Mouse (Mus musculus): ENCODE data around the gene Coq4. TPM values are rescaled to one million over a fixed set of nuclear protein-coding genes. Genes with fewer than 3 reads are reported as not detected.

Coq4 gene
- total RNA-seq, 2 experiments from 2014 or later = 28.6 to 30.7 TPM

DNA sequence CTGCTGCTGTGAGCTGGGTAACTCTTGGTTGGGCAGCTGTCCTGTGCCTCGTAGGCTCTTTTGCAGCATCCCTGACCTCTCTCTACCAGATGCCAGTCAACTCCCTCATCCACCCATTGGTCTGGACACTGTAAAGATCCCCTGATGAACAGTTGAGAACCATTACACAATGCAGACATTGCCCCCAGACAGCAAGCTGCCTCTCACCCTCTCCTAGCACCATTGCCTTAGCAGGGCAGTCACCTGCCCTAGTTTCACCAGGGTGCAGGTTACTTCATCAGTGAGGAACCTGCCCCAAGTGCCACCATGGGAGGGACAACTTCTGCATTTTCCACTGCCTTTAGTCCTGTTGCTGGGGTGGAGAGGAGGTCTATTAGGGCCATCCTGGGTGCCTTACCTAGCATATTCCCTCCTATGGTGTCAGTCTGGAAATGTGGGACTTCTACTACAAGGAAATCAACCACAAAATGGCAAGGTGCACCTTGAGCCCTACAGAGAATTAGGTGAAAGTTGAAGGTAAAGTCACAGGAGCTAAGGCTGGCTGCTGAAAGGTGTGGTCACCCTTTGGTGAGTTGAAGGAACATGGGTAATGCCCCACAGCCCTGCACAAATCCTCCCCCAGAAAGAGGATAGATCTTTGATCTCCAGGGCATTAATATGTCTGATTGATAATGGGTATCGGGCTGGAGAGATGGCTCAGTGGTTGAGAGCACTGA, 5.6 kb downstream of the Coq4 start:
- no peak for DNase-seq (ENCODE audit: extremely low spot score in 1 of 2, low spot score in 1 of 2)

DNA sequence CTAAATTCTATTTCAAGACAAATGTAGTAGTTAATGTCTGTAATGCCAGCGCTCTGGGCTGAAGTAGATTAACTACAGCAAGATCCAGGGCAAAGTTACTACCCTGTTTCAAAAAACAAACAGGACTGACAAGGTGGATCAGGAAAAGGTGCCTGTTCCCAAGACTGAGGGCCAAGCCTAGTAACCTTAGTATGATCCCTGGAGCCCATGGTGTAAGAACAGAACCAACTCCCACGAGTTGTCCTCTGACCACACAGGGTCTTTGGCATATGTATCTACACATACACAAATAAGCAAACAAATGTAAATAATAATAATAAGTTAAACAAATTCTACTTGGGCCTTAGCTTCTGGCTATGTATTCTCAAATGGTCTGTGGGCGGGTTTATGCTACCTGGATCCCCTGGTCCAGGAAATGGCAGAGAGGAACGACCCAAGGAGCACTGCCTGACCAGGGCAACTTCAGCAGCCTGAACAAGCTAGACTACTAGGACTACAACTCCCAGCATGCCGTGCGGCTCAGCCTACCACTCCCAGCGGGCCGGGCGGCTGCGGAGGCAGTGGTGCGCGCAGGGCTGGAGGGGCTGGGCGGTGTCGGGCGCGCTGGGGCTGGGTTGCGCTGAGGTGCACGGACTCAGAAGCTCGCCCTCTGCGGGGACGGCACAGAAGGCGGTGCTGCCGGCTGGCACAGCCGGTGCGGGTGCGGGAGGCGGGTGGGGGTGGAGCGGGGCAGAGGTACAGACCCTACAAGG, 15.0 kb downstream of the Coq4 start, which contains the start of gene Slc27a4:
TSS of gene Slc27a4 (plus strand) at position 560 of the 752 bp plus-strand sequence.
- peak; percentile 93 to 95 for DNase-seq (ENCODE audit: extremely low spot score in 1 of 2, low spot score in 1 of 2)

DNA sequence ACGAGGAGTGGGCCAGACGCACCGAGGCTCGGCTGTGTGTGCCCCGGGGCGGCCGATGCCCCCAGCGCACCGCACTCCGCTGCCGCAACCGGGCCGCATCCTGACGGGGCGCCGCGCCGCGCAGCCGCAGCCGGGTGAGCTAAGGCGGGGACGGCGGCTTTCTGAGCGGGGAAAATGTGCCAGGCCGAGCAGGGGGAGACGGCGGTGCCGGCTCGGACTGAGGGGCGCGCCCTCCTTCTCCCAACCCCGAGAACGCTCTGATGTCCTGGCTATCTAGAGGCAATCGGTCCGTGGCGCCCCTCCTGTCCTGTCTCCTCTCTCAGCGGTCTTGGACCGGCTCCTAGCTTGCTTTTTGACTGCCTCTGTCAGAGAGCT, 15.5 kb downstream of the Coq4 start:
- no peak for DNase-seq (ENCODE audit: extremely low spot score in 1 of 2, low spot score in 1 of 2)

DNA sequence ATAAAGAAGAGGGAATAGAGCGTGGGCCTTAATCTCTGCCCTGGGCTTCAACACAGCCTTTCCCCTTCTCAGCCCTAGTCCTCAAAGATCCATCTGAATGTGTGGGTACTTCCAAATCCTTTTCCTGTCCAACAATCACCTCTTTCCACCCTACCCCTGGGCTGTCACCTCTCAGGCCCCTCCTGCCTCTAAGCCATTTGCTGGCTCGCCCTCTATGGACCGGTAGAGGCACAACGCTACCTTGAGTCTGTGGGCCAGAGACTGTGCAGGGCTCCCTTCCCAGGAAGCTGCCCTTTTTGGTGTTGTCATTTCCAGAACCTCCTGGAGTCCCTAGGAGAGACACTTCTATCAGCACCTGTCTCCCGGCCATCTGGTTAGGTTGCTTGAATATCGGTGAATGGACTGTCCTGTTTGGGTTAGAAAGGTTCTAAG, 16.1 kb downstream of the Coq4 start:
- no peak for DNase-seq (ENCODE audit: extremely low spot score in 1 of 2, low spot score in 1 of 2)

DNA sequence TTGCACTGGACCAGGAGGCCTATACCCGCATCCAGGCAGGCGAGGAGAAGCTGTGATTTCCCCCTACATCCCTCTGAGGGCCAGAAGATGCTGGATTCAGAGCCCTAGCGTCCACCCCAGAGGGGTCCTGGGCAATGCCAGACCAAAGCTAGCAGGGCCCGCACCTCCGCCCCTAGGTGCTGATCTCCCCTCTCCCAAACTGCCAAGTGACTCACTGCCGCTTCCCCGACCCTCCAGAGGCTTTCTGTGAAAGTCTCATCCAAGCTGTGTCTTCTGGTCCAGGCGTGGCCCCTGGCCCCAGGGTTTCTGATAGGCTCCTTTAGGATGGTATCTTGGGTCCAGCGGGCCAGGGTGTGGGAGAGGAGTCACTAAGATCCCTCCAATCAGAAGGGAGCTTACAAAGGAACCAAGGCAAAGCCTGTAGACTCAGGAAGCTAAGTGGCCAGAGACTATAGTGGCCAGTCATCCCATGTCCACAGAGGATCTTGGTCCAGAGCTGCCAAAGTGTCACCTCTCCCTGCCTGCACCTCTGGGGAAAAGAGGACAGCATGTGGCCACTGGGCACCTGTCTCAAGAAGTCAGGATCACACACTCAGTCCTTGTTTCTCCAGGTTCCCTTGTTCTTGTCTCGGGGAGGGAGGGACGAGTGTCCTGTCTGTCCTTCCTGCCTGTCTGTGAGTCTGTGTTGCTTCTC, 28.5 kb downstream of the Coq4 start:
- no peak for DNase-seq (ENCODE audit: extremely low spot score in 1 of 2, low spot score in 1 of 2)

DNA sequence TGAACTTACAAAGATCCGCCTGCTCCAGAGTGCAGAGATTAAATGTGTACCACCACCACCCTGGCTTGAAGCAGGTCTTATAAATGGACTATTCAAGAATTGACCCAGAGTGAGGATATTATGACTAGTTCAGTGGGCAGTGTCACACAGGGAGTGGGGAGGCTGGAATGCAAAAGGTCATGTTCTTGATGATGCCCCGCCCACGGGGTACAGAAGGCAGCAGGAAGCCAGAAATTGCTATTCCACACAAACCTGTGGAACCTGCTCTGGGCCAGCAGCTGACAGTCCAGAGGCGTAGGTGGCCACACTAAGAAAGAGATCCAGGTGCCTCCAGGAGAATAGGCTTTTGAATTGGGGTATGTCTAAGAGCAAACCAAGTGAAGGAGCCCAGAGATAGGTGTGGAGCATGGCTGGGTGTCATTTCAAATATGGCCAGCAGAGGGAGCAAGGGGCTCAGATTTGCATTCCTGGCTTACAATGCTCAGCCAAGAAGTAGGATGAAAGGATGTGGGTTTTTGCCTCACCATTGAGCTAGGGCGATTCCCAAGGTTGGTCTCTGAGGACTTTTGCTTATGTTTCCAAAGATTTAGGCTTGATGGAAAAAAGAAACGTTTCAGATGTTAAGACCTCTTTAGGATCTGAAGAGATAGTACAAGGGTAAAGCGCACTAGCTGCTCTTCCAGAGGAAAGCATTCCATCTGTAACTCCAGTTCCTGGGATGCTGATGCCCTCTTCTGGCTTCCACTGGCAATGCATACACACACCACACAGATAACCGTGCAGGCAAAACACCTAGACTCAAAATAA, 30.3 kb downstream of the Coq4 start:
- DNase-seq (ENCODE audit: extremely low spot score in 1 of 2, low spot score in 1 of 2) = peak; percentile 80 to 94

DNA sequence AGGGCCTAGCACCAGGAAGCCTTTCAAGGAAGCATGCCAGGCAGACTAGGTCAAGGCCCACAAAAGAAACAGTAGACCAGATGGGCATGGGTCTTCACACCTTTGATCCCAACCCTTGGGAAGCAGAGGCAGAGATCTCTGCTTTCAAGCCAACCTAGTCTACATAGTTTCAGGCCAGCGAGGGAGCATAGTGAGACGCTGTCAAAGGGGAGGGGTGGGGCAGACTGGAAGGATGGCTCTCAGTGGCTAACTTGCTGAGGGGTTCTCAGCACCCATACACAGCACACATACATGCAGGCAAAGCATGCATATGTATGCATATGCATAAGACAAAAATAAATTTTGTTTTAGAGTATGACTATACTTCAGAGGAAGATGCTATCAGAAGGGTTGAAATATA, 32.1 kb downstream of the Coq4 start:
- DNase-seq (ENCODE audit: extremely low spot score in 1 of 2, low spot score in 1 of 2) = no peak

DNA sequence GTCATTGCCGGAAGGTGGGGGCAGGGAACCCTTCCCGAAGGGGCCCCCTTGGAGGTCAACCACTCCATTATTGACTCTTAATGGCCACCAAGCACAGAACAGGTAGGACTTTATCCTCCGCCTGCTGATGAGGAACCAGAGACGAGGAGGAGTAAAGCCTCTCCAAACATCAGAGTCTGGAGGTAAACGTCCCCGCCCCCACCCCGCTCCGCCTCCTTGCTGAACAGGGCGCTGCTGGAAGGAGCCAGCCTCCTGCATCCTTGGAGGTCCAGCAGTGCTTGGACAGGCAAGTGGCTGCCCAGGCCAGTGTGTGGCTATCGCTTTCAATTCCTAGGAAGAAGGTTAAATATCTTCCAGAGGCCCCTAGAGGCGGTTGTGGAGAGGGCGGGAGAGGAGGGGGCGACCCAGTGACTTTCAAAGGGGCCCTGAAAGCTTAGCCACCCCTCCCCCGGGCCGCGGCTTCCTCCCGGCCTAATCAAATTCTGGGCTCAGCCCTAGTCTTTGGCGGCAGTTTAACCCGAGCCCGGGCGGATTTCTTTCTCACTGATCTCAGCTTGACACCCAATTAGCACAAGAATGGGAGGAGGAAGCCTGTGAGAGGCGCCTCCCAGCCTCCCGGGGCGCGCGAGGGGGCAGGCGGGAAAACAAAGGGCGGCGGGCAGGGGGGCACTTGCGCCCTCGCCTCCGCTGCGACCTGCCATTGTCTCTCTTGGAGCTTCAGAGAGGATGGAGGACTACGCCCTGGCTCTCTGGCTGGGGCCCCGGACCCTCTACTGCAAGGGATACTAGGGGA, 32.9 kb downstream of the Coq4 start, which contains the start of gene Urm1:
TSS of gene Urm1 (plus strand) at position 51 of the 793 bp plus-strand sequence.
- DNase-seq (ENCODE audit: extremely low spot score in 1 of 2, low spot score in 1 of 2) = peak; percentile 47 to 57

DNA sequence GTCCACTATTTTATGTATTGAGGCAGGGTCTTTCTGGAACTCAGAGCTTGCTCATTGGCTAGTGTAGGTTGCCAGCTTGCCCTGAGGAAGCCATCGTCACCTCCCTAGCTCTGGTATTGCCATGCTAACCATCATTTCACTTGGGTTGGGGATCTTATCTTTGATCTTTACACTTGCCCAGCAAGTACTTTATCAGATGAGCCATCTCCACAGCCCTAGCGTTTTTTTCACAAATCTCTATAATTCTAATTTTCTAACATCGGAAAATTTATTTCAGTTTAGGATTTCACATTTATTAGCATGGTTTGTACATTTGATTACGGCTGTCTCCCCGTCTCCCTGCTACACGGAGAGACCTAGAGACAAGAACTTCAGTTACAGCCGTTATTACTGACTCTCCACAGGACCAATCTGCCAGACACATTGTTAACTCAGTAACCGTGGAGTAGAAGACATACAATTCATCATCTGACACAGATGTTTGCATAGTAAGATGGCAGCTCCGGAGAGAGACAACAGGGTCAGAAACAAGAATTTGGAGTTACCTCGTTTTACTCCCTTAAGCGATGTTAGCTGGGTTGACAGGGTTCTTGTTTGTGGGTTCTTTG, 39.1 kb downstream of the Coq4 start:
- DNase-seq (ENCODE audit: extremely low spot score in 1 of 2, low spot score in 1 of 2) = no peak

DNA sequence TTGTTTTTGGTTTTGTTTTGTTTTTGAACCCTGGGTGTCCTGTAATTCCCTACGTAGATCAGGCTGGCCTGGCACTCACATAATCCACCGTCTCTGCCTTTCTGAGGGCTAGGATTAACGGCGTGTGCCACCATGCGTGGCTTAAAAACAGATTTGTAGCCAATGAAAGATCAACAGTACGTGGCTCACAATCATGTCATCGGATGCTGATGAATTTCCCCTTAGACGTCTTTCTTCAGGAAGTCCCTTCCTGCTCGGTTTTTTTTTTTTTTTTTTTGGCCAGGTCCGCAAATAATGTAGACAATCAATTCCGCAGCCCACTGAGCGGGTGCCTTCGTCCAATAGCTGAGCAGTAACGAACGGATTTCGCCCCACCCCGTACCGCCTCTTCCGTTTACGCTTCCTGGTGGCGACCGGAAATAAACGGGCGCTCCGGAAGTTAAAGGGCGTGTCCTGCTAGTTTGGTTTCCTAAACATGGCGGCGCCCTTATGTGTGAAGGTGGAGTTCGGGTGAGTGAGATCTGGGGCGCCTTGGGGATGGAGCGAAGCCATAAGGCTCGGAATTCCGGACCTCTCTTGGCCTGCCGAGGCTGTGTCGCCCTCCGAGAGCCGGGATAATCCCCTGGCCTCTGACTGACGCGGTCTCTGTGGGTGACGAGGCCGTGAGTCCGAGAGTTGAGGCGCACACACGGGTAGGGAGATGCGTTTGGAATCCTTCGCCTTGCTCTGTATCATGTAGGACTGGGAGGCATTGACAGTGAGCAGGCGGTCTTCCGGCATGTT, 39.8 kb downstream of the Coq4 start:
- peak; percentile 78 to 81 for DNase-seq (ENCODE audit: extremely low spot score in 1 of 2, low spot score in 1 of 2)

DNA sequence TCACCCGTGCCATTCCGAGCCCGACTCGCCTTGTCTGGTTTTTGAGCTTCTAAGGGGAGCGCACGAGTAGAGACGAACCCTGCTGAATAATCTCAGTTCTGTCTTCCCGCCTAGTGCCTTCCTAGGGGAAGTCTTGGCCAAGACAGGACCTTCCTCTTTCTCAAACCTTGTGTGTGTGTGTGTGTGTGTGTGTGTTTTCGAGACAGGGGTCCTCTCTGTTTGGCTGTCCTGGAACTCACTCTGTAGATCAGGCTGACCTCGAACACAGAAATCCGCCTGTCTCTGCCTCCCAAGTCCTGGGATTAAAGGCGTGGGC, 40.4 kb downstream of the Coq4 start:
- DNase-seq (ENCODE audit: extremely low spot score in 1 of 2, low spot score in 1 of 2) = no peak

DNA sequence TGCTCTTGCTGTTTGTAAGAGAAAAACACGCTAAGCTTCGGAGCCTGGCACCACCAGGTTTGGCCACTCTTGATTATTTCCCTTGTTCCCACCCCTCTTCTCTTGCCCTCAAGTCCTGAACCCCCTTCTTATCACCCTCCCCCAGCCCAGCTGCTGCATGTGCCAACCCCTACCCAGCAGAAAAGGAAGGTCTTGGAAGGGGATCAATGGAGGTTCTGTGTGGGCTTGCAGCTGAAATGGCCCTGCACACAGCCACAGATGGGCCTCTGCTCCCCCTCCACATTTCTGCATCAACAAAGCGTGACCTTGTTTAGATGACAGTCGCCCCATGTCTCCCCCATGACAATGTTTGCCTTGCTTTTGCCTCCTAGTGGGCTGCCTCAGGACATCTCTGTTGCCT, 43.8 kb downstream of the Coq4 start:
- no peak for DNase-seq (ENCODE audit: extremely low spot score in 1 of 2, low spot score in 1 of 2)

DNA sequence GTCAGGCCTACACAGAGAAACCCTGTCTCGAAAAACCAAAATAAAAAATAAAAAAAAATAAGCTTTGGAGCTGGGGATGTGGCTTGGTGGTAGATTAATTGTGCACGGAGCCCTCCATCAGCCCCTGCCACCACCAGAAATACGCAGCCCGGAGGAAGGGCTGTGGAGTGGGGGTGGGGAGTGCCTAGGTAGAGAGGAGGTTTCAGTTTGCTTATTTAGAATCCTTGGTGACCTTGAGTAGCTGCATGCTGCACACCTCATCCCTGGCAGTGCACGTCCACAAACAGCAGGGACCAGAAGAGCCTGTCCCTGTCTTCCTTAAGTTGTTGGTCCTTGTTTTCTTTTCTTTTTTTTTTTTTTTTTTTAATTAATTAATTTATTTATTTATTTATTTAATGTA, 46.5 kb downstream of the Coq4 start:
- DNase-seq (ENCODE audit: extremely low spot score in 1 of 2, low spot score in 1 of 2) = no peak

DNA sequence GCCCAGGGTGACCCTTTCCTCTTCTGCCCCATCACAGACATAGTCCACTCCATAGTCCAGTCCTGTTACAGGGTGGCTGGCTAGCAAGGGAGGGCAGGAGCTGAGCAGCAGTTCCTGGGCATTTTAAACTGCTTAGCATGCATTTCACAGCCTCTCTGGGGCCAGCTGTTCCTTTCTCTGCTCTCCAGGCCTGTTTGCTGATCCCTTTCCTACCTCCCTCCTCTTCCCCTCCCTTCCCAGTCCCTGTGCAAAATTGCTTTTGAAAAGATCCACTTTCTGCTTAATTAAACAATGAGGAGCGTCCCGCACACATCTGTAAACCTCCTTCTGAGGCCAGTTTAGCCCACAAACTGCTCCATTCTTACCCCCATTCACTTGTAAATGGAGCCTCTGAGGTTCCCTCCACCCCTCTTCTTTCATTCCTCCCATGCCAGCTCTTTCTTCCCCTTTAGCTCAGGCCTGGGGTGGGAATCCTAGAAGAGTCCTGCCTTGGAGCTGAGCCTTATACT, 48.2 kb downstream of the Coq4 start:
- no peak for DNase-seq (ENCODE audit: extremely low spot score in 1 of 2, low spot score in 1 of 2)

DNA sequence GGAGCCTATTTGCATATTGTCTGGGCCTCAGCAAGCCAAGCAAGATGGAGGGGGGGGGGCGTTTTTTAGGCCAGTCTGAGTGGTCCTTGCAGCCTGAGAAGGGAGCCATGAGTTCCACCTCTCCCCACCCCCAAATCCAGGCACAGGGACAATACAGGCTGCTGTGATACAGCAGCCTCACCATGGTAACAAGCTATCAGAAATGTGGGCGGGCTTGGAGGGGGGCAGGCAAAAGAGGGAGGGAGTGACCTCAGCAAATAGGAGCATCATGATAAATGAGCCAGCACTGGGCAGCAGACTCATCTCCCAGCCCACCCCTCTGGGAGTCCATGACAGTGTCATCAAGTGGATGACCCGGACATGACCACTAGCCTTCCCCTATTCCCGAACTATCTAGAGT, 52.2 kb downstream of the Coq4 start:
- DNase-seq (ENCODE audit: extremely low spot score in 1 of 2, low spot score in 1 of 2) = no peak

DNA sequence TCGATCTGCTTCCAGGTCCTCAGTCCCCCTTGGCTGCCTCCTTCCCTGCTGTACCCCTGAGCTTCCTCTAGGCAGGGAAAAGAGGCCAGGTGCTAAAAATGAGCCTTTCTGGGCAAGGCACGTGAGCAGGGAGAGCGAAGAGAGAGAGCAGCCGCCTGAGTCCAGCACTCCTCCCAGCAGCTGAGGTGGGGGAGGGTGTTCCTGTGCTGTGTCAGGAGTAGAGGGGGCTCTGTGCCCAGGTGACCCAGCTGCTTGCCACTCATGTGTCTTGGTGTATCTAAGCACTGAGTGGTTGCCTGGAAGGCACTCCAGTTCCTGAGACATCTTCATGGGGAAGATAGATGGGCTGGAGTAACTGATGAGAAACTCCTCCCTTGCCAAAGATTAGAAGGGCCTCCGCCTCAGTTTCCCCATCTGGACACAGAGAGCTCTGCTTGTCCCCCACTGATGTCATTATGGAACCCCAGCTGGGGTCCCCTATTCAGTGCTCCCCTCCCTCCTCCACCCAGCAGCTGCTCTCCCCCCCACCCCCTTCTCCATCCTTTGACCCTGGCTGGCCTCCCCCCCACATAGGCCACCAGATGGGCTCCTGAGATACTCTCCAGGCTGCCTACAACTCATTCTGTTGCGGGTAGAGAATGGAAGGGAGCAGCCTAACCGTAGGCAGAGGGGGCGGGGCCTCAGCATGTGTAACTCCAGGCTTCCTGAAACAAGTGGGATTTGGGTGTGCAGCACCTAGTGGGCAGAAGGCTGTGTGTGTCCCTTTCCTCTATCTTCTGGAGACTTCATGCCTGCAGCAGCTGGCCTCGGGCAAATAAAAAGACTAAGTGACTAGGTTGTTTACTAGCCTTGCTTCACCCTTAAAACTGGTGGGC, 56.2 kb downstream of the Coq4 start:
- no peak for DNase-seq (ENCODE audit: extremely low spot score in 1 of 2, low spot score in 1 of 2)

DNA sequence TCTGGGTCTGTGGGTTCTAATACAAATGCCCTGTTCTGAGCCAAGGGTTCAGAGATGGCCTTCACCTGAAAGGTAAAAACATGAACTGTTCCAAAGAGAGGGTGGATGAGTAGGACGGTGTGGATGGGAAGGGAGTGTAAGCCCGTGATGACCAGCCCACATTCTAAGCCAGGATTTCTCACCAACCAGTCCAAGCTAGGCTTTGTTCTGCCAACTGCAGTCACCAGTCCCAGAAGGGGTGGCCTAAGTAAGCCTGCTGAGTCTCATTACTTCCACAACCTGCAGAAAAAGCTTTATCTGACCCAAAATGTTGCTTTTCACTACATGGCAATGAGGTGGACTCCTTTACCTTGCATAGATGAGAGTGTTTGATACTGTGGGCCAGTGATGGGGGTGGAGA, 56.8 kb downstream of the Coq4 start:
- DNase-seq (ENCODE audit: extremely low spot score in 1 of 2, low spot score in 1 of 2) = no peak

DNA sequence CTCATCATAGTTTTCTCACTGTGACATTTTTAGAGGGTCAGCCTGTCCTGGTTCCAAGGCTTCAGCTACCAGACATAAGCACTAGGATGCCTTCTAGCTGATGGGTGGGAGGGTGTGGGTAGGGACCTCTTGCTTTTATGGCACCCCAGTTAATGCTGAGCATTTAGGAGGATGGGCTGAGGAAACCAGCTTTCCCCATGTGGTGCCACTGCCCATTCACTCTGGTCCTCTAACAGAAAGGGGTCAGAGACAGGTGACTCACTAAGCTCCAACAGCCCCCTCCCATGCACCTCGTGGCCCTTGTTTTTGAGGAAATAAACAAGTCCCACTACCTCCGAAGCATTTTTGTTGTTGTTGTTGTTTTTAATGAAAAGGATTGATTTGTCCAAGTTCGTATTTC, 57.4 kb downstream of the Coq4 start:
- no peak for DNase-seq (ENCODE audit: extremely low spot score in 1 of 2, low spot score in 1 of 2)
